Mouse (Mus musculus) thymus, postnatal 36 days (tissue): ENCODE measurements around the gene Ndufc2.
A peak's percentile ranks its signal among the peaks of the same experiment; 100 is the strongest.

Experiments used
- DNase-seq, 2 experiments: peaks; one replicate each; pipeline ENCODE4 v3.0.0; 2022; ENCODE audit warnings: mixed read lengths in 2 of 2

Gene Ndufc2

DNA sequence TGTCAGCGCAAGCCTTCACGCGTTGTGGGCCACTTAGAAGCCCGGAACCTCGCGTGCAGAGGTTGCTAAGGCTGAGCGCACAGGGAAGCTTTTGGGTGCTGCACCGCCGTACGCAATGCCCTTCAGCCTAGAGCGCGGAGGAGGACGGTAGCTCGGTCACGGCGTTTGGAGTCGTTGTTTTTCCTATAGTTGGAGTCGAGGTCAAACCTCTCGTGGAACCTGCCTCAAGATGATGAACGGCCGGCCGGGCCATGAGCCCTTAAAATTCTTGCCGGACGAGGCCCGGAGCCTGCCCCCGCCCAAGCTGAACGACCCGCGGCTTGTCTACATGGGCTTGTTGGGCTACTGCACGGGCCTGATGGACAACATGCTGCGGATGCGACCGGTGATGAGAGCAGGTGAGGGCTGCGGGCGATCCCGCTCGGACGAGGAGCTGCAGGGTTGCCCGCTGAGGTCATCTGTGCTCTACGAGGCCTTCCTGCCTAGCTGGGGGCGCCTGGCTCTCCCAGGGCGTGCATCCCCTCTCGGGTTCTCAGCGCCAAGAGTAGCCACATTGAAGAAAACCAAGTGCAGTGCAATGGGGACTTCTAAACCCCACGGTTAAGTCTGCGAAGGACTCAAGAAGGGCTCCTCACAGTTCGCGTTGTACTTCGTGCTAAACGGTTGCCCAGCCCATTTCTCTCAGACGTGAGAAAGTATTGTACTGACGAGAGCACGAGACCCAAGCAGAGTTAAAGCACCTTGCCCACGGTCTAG, at the start of gene Ndufc2:
Gene Ndufc2 (plus strand): TSS at position 44 of the 756 bp plus-strand sequence.
- DNase-seq = peak; percentile 67 to 69

DNA sequence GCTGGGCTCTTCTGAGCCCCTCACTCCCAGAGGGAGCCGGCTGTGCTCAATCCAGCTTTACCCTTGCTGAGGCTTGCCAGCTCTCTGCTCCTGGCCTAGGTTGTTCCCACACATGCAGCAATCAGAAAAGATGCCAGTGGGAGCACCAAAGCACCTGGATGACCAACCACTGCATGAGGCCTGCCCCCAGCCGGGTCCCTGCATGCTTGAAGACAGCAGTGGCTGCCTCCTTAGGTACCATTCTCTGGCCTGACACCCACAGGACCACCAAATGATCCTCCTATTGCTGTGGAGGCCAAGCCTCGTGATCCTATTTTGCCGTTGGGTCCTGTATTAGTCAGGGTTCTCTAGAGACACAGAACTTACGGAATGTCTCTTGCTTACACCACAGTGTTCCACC, 48.9 kb upstream of the Ndufc2 start:
- DNase-seq = no peak

DNA sequence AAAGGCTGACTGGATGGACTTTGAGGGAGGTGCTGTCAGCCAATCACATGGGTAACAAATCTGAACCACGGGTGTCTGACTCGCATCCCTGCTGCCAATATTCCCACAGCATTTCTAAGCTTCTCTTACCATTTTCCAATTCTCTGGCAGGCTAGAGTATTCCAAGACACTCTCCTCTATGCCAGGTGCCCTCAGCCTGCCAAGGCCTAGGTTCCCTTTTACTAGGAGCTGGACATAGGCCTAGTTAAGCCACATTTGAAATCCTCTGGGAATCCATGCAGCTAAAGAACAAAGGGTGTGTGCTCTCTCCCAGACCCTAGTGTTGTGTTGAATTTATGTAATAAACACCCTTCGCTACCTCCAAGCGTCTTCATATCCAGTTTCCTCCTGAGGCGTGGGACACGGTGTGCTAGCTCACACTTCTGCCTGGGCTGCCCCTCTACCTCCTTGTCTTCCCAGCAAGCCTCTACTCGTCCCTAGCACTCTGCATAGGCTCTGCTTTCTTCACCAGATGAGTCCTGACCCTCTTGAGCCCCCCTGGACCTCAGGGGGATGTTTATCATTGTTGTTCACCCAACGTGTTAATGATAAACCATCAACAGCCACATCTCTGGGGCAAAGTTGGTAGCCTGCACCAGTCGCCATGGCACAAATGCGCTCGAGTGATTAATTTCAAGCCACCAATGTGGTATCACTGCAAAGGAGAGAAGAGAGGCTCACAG, 47.9 kb upstream of the Ndufc2 start:
- no peak for DNase-seq

DNA sequence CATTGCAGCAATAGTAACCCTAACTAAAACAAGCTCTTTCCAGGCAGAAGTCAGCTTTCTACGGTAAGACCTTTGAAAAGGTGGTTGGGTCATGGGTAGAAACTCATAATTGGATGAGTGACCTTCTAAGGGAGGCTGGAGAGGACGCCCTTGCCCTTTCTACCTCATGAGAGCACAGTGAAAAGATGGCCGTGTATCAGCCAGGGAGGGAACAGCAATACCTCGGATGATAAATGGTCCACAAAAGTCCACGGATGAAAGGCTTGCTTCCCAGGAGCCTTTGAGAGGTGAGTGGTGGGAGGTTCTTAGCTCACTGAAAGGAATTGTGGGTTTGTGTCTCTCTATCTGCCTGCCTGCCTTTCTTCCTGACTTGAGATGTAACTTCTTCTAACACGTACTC, 46.4 kb upstream of the Ndufc2 start:
- no peak for DNase-seq

DNA sequence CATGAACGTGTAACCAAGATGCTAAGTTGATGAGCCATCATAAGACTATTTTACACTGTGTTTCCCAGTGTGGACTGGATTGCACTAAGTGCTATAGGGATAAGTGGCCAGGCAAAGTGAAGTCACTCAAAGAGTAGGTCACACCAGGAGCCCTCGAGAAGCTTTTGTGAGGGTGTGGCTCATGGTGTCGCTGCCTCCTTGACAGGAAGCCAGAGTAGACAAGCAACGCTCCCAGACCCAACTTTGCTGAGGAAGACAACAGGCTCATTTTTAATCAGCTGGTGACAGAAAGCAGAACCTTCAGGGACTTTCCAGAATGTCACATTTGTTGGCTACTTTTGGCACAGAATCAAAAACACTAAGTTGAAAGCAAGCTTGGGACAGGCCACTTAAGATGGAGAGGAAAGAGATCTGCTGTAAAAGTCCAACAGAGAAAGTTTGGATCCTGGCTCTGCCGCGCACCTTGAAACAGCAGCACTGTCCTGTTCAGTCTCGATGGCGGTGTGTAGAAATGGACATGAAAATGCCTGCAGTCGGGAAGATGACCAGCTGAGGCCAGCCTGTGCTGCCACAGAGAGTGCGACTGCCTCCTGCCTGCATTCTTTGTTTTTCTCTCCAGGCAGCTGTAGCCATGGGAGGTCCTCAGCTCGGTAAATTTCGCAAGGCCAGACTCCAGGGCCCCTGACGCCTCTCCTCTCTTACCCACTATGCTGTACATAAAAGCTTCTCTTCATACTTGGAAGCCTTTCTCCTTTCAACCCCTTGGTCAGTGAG, 44.5 kb upstream of the Ndufc2 start:
- DNase-seq = no peak

DNA sequence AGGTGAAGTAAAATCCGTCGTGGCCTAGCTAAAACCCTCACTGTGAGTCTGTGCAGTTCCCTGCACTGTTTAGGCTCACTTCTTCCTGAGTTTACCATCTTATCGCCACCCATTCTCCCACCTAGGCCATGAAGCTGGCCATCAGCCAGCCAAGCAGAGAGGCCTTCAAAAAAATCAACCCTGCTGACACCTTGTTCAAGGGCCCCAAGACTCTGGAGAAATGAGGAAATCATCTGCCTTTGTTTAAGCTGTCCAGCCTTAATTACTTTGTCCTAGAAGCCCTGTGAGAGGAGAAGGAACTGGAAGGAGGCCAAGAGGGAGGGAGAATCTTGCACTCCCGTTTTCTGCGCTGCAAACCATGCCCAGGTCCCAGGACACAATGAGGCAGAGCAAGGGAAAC, 43.5 kb upstream of the Ndufc2 start:
- no peak for DNase-seq

DNA sequence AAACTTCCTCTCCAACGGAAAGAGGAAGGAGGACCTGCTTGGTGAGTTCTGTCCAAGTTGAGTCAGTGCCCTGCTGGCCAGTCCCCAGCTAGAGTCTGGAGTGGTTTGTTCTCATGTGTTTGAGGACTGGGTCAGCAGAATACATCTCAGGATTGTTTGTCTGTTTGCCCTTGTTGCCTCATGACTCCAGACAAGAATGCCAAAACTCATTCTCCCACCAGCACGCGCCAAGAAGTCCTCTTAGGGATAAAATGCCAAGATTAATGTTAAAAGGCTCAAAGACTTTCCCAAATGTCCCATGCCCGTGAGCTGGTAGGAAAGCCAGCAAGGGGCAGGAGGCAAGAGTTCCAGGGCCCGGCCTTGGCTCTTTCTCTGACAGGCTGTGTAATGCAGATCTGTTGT, 42.9 kb upstream of the Ndufc2 start:
- no peak for DNase-seq

DNA sequence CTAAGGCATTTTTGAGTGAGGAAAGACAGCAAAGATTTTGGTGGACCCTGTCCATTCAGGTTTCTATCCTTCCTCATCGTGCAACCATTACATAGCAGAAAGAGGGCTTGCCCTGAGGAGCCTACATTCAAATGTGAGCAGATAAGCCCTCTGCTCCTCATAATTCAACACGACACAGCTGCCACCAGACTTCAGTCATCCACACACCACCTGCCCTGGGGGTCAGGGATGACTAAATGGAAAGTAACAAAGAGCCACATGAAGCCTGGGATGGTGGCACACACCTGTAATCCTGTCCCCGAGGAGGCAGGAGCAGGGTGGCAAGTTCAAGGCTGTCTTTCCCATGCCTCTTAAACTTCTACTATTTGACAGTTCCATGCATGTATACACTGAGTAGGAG, 42.0 kb upstream of the Ndufc2 start:
- DNase-seq = no peak

DNA sequence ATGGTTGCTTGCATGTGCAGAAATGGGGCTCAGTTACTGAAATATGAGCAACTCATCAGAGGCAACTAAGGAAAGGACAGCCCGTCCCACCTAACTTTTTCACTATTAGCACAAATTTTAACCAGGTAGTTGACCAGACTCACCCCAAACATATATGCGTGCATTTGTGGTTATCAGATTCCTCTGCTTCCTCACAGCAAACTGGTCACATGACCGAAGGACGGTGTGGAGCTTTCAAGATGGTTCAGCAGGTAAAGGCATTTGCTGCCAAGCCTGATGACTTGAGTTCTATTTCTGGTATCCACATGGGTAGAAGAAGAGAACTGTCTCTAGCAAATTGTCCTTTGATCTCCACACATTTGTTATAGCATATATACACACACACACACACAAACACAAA, 41.5 kb upstream of the Ndufc2 start:
- DNase-seq = no peak

DNA sequence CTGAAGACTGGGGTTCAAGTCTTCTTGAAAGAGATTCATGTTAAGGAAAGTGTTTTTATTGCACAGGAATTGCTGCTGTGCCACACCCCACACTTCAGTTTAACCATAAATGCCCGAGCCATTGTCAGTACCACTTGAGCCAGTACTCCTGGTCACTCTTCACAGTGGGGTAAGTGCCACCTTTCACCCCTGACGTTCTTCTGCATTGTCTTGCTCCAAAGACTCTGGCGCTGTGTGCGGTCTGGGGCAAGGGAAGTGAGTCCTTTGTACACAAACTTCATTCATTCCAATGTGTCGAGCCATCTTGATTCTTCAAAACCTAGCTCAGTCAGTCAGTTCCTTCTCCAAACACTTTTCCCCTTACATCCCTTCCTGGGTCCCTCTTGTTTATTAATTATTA, 39.6 kb upstream of the Ndufc2 start:
- DNase-seq = no peak

DNA sequence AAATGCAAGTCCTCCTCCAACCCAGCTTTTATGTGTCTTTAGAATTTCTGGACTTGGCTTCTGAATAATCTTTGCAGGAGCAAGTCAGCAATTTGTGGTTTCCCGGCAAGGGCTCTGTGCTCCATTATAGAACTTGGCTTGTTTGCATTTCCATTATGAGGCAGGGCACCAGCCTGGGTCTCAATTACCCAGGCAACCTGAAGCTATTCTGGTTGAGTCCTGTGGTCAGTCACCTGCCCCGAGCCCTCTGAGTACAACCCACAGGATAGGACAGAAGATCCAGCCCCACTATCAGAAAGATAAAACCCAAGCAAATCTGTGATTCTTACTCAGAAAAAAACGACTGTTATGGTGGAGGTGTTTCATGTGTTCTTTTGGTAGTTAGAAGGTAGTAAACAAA, 38.8 kb upstream of the Ndufc2 start:
- no peak for DNase-seq

DNA sequence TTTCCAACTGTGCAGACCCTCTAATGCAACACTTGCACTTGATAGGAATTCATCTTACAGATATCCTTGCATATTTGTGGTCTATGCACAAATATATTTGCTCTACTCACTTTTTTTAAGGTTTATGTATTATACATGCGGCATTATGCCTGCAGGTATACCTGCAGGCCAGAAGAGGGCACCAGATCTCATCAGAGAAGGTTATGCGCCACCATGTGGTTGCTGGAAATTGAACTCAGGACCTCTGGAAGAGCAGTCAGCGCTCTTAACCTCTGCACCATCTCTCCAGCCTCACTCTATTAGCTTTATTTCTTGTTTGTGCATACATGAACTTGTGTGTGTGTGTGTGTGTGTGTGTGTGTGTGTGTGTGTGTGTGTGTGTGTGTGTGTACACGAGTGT, 38.3 kb upstream of the Ndufc2 start:
- peak; percentile 37 to 55 for DNase-seq

DNA sequence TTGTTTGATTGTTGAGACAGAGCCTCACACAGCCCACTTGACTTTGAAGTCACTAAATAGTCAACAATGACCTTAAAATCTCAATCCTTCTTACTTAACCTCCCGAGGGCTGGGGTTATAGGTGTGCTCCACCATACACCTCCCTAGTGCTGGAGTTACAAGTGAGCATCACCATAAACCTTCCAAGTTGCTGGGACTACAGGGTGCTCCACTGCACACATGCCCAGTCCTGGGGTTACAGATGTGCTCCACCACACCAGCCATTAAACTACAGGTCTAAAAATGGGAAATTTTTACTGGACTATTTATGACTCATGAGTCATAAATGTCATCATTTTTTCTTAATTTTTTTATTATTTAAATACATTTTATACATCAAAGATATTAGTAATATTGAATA, 33.9 kb upstream of the Ndufc2 start:
- DNase-seq = no peak

DNA sequence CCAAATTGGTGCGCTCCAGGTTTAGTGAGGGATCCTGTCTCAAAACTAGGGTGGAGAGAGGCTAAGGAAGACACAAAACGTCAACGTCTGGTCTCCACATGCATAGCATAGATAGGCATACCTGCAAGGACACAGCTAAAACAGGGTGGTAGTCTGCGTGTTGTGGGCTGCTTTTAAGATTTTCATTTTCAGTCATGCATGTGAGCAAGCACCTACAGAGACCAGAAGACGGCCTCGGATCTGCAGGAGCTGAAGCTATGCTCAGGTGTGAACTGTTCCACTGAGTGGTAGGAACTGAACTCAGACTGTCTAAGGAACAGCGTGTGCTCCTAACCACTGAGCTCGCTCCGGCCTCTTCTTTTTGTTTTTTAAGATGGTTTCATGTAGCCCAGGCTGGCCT, 24.7 kb upstream of the Ndufc2 start:
- no peak for DNase-seq

DNA sequence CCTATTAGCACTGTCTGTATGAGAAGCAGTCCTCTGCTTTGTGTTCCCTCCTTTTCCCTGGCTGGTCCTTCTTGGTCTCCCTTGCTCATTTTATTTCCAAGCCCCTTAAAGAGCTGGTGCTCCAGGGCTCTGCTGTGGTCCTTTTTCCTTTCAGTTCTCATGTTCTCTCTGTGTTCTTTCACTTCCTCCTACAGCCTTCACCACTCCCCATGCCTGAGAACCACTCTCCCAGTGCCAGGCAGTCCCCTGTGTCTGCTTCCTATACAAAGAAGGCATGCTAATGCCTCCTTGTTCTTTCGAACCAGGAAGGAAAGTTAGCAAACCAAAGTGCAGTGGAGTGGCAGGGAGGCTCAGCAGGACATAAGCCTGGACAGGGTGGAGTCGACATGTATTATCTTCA, 23.9 kb upstream of the Ndufc2 start:
- DNase-seq = no peak

DNA sequence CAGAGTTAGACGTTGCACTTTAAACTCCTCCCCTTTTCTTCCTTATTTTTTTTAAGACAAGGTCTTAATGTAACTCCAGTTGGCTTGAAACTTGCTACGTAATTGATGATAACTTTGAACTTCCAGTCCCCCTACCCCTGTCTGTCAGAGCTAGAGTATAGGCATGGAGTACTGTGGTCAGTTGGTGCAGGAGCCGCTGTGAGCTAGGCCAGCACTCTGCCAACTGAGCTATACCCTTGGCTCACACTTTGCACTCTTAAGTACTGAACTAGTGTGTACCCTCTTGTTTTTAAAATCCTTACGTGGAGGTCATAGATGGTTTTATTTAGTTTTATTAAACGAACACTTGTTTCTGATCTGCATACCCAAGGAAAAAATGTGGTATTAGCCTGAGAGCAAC, 20.5 kb upstream of the Ndufc2 start:
- DNase-seq = no peak

DNA sequence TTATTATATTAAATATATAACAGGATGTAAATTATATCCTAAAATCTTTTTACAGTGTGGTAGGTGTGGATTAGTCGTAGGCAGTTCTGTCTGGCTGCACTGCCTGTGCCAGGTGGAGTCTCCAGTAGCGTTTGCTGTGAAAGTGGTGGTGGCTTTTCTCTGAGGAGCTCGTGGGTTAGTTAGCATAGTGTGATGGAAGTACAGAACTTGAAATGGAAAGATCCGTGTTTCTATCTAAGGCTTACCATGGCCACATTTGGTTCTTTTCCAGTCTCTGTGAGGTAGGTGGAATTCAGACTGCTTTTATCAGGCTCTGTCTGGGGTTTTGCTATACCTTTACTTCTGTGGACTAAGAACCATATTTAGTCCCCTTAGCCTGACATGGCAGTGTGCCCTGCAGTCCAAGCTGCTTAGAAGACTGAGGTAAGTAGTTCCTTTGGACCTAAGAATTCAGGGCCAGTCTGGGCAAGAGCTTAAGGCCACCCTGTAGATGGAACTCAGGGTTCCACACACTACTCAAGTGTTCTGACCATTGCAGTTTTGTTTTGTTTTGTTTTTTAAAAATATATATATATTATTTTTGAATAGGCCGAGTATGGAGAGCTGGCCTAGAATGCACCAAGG, 19.2 kb upstream of the Ndufc2 start:
- DNase-seq = no peak

DNA sequence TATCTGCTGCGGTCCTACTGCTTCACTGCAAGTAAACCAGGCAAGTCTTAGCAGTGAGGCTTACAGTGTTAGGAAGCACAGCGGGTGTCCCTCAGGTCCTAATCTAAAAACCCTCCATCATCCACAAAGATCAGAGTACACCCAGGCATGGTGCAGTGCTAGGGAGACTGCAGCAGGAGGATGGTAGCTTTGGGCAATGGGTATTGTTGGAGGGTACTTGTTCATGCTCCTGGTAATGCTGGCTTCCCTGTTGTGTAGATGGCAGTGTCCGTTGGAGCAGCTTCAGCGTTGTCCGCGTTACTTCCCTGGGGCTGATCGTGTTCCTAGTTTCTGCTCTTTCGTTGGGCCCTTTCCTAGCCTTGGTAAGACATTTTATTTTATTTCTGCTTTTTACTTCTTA, 17.1 kb upstream of the Ndufc2 start:
- DNase-seq = no peak

DNA sequence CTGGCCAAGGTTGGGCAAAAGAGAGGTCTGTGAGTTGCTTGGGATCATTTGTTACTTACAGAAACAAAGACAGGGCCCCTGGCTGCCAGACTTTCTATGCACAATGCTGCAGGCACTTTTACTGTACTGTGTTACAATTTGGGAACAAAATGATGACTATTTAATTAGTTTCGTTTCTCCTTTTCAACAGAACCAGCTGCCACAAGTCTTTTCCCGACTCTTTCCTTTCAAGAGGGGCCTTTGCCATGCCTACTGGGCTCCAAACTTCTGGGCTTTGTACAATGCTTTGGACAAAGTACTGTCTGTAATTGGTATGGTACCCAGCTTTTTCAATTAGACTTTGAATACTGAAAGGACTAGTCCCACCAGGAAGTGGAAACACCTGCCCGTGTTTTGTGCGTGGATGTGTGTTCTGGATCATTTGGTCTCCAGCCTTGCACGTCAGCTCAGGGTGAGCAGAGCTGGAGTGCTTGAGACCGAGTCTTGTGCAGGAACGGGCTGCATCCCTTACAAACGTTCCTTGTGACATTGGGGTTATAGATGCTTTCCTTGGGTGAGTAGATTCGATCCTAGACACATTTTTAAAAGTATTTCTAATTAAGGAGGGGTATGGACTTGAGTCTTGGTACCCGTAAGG, 16.2 kb upstream of the Ndufc2 start:
- no peak for DNase-seq

DNA sequence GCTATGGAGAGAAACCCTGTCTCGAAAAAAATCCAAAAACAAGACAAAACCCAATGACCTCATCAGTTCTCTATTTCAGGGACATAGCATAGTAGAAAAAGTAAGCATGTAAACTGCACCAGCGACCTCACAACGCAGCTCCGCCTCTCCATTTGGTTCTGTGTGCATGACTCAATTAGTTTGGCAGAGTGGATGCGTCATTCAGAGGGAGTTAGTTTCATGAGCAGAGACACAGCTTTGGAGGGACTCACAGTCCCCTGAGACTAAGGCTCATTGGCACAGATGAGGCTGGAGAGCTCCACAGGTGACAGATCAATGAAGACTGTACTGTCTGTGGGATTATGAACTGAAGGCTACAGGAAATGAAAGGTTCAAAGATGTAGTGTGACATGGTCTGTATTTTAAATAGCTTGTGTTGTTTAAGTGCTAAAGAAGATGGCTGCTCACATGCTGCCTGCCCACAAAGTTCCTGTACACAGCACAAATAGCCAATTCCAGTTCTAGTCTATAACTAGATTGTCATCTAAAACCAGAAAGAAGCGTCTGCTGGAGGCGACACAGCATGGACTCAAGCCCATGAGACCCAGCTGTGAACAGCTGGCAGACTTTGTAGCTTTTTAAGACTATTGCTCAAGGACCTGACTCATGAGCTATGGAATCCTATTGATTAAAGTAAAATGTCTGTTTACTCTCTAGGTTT, 13.5 kb upstream of the Ndufc2 start:
- DNase-seq = no peak

DNA sequence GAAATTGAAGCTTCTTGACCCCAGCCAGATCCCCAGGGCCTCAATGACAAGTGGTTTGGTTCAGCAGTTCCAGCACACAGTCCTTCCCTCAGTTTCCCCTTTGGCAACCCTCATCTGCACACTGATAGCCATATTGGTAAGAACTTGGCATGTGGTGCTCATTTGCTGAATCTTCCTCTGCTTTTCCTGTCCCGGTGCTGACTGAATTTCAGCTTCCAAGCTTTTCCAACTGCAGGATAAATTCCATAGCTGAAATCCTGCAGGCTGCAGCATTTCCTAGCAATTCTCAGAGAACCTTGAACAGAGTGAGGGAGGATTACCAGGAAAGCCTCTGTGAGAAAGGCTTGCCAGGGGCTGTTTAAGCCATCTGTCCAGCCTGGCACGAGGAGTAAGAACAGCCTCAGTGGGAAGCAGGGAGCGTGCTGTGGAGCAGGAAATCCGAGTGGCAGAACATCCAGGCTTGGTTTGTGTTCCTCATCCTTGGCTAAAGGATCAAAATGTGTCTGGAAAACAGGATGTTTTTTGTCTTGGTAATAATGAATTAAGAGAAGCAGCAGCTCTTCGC, 12.9 kb upstream of the Ndufc2 start:
- no peak for DNase-seq
